ENCODE assay signal across 17 mouse cellular contexts in genomic region chr13:44399370-44399685, GRCm38 (mm10).
DNase-seq lines count a peak whose midpoint lies in the region; ATAC-seq and TF ChIP-seq lines count a peak whose summit lies in the region.
"Had no signal": no experiment of that assay in that cellular context is flagged by ENCODE, and none has a peak within 500 bp of the region (broad histone marks: within the 10 kb centered on the region; RNA-seq: fewer than 3 reads in every experiment).

No protein-coding gene starts in this region.

- 0 out of 2 replicates have a peak, but pooled peaks cover 4% of the 10 kb centered on the region for H3K4me1 ChIP-seq in embryonic facial prominence, embryonic 12.5 days
- H3K4me1 ChIP-seq in embryonic facial prominence, embryonic 10.5 days, result peaks cover 5% of the 10 kb centered on the region; the same call in 1 of the 2 replicates
- H3K4me1 ChIP-seq in lung, embryonic 14.5 days (ENCODE audit: insufficient read depth), result peaks cover 6% of the 10 kb centered on the region; the same call in 1 of the 2 replicates
- H3K4me1 ChIP-seq in lung, adult 2 months (ENCODE audit: control insufficient read depth, insufficient read depth, low read length), result no peaks in the 10 kb centered on the region
- H3K4me1 ChIP-seq in limb, embryonic 13.5 days, result peaks cover 33% of the 10 kb centered on the region
- H3K4me1 ChIP-seq: liver, embryonic 15.5 days had no signal

- no peaks in the 10 kb centered on the region for H3K36me3 ChIP-seq in embryonic facial prominence, embryonic 12.5 days
- H3K36me3 ChIP-seq in embryonic facial prominence, embryonic 10.5 days (replicated peaks), result no peaks in the 10 kb centered on the region
- no peaks in the 10 kb centered on the region for H3K36me3 ChIP-seq in lung, embryonic 14.5 days (ENCODE audit: insufficient read depth)
- H3K36me3 ChIP-seq in limb, embryonic 13.5 days, result no peaks in the 10 kb centered on the region
- H3K36me3 ChIP-seq: forebrain, embryonic 12.5 days; kidney, embryonic 15.5 days; liver, embryonic 15.5 days had no signal

- H3K27ac ChIP-seq in embryonic facial prominence, embryonic 12.5 days, result 0 out of 2 replicates have a peak overlapping the region, but pooled peaks have one; percentile 17
- no peak overlapping the region for H3K27ac ChIP-seq in embryonic facial prominence, embryonic 10.5 days (replicated peaks)
- H3K27ac ChIP-seq in lung, embryonic 14.5 days (ENCODE audit: low read depth), result peak overlapping the region; percentile 65; the same call in 1 of the 2 replicates
- H3K27ac ChIP-seq in limb, embryonic 13.5 days, result peak overlapping the region; percentile 86
- H3K27ac ChIP-seq: forebrain, embryonic 12.5 days; kidney, embryonic 15.5 days; liver, embryonic 15.5 days had no signal

- no peak overlapping the region for H3K4me2 ChIP-seq in embryonic facial prominence, embryonic 12.5 days (replicated peaks)
- H3K4me2 ChIP-seq in lung, embryonic 14.5 days, result no peak overlapping the region
- H3K4me2 ChIP-seq in limb, embryonic 13.5 days (replicated peaks), result no peak overlapping the region; the same call in 1 of the 2 replicates
- H3K4me2 ChIP-seq: forebrain, embryonic 12.5 days; kidney, embryonic 15.5 days; liver, embryonic 15.5 days had no signal

- WGBS in embryonic facial prominence, embryonic 12.5 days, result 52% methylated on average over 3 of the region's 4 CpGs
- WGBS in embryonic facial prominence, embryonic 10.5 days, result 65% methylated on average over 4 of the region's 4 CpGs
- 51% methylated on average over 4 of the region's 4 CpGs for WGBS in lung, embryonic 14.5 days
- 52% methylated on average over 4 of the region's 4 CpGs for WGBS in lung, adult 2 months
- WGBS in limb, embryonic 13.5 days, result 56% methylated on average over 3 of the region's 4 CpGs

- TF ChIP-seq POLR2A in lung, adult 2 months (IDR thresholded peaks at IDR 0.05; ENCODE audit: borderline replicate concordance, extremely low read depth, low read depth, low read length), result no peak

- TF ChIP-seq CTCF in lung, embryonic 14.5 days (IDR thresholded peaks at IDR 0.05; ENCODE audit: low read depth), result no peak
- no peak for TF ChIP-seq CTCF in lung, adult 2 months (IDR thresholded peaks at IDR 0.05; ENCODE audit: insufficient read depth, low read length)

- H3K4me3 ChIP-seq in embryonic facial prominence, embryonic 12.5 days, result no peak overlapping the region
- H3K4me3 ChIP-seq in embryonic facial prominence, embryonic 10.5 days, result no peak overlapping the region
- no peak overlapping the region for H3K4me3 ChIP-seq in lung, embryonic 14.5 days (ENCODE audit: low read depth, low read length)
- no peak overlapping the region for H3K4me3 ChIP-seq in lung, adult 2 months (replicated peaks; ENCODE audit: extremely low read depth, low read depth, low read length)
- no peak overlapping the region for H3K4me3 ChIP-seq in limb, embryonic 13.5 days
- H3K4me3 ChIP-seq: forebrain, embryonic 12.5 days; kidney, embryonic 15.5 days; liver, embryonic 15.5 days had no signal

- no peak for ATAC-seq in embryonic facial prominence, embryonic 12.5 days (ENCODE audit: insufficient number of reproducible peaks, insufficient read depth, low FRiP score, low TSS enrichment)
- ATAC-seq in lung, embryonic 14.5 days (ENCODE audit: insufficient read depth), result no peak
- no peak; the same call in 1 of the 2 replicates for ATAC-seq in limb, embryonic 13.5 days (ENCODE audit: low FRiP score, low read depth)
- no peak for ATAC-seq in erythroid progenitor cell, adult 5-6 weeks (replicated peaks; ENCODE audit: low FRiP score, poor library complexity, severe bottlenecking)
- ATAC-seq: CD4-positive, CD25-positive, alpha-beta regulatory T cell, adult 4 months; inflammation-experienced regulatory T-cells, adult 6 months had no signal

- H3K27me3 ChIP-seq in embryonic facial prominence, embryonic 12.5 days, result no peaks in the 10 kb centered on the region
- H3K27me3 ChIP-seq in embryonic facial prominence, embryonic 10.5 days (replicated peaks; ENCODE audit: low read depth, poor library complexity, severe bottlenecking), result 0 out of 2 replicates have a peak, but pooled peaks cover 18% of the 10 kb centered on the region
- no peaks in the 10 kb centered on the region for H3K27me3 ChIP-seq in lung, embryonic 14.5 days (ENCODE audit: insufficient read depth, low read length)
- no peaks in the 10 kb centered on the region for H3K27me3 ChIP-seq in limb, embryonic 13.5 days
- H3K27me3 ChIP-seq: forebrain, embryonic 12.5 days; kidney, embryonic 15.5 days; liver, embryonic 15.5 days had no signal

- H3K9me3 ChIP-seq in embryonic facial prominence, embryonic 12.5 days, result no peaks in the 10 kb centered on the region
- no peaks in the 10 kb centered on the region for H3K9me3 ChIP-seq in embryonic facial prominence, embryonic 10.5 days
- no peaks in the 10 kb centered on the region for H3K9me3 ChIP-seq in lung, embryonic 14.5 days (ENCODE audit: low read depth, low read length)
- H3K9me3 ChIP-seq in limb, embryonic 13.5 days, result no peaks in the 10 kb centered on the region
- H3K9me3 ChIP-seq: forebrain, embryonic 12.5 days; kidney, embryonic 15.5 days; liver, embryonic 15.5 days had no signal

- DNase-seq in embryonic facial prominence, embryonic 10.5 days (ENCODE audit: low spot score), result no peak
- DNase-seq in lung, embryonic 14.5 days, result no peak
- DNase-seq in lung, adult 2 months, result no peak
- DNase-seq in cerebellum, adult 9-11 months, result peak; percentile 88
- no peak for DNase-seq in frontal cortex, adult 2 months (ENCODE audit: extremely low spot score in 1 of 2, low spot score in 1 of 2)
- DNase-seq: gastrocnemius, postnatal 14 days; heart, postnatal 4 days; lung, postnatal 36 days; thymus, postnatal 4 days had no signal

- H3K9ac ChIP-seq in embryonic facial prominence, embryonic 12.5 days, result no peak overlapping the region
- no peak overlapping the region for H3K9ac ChIP-seq in lung, embryonic 14.5 days
- no peak overlapping the region for H3K9ac ChIP-seq in limb, embryonic 13.5 days
- H3K9ac ChIP-seq: forebrain, embryonic 12.5 days; kidney, embryonic 15.5 days; liver, embryonic 15.5 days had no signal
